15 mouse cellular contexts compared by ENCODE assay signal in genomic region chr11:60288980-60289379, GRCm38 (mm10).
DNase-seq lines count a peak whose midpoint lies in the region; ATAC-seq lines count a peak whose summit lies in the region.
"Had no signal": no experiment of that assay in that cellular context is flagged by ENCODE, and none has a peak within 500 bp of the region (broad histone marks: within the 10 kb centered on the region; RNA-seq: fewer than 3 reads in every experiment).

No protein-coding gene starts in this region.

- peak overlapping the region; percentile 79 for H3K27ac ChIP-seq in intestine, embryonic 14.5 days (ENCODE audit: low read depth)
- H3K27ac ChIP-seq in intestine, embryonic 15.5 days: no peak overlapping the region
- H3K27ac ChIP-seq in midbrain, embryonic 10.5 days (replicated peaks): peak overlapping the region; percentile 42
- H3K27ac ChIP-seq in midbrain, embryonic 14.5 days (replicated peaks; ENCODE audit: low read depth, low read length): no peak overlapping the region
- H3K27ac ChIP-seq in midbrain, embryonic 12.5 days (replicated peaks): peak overlapping the region; percentile 9; the same call in 1 of the 2 replicates
- peak overlapping the region; percentile 64 for H3K27ac ChIP-seq in stomach, embryonic 16.5 days (ENCODE audit: low read length)
- H3K27ac ChIP-seq: kidney, embryonic 15.5 days; liver, embryonic 13.5 days; neural tube, embryonic 12.5 days had no signal

- no peak overlapping the region for H3K9ac ChIP-seq in intestine, embryonic 14.5 days (ENCODE audit: low read length)
- no peak overlapping the region for H3K9ac ChIP-seq in intestine, embryonic 15.5 days
- no peak overlapping the region for H3K9ac ChIP-seq in midbrain, embryonic 14.5 days (replicated peaks; ENCODE audit: low read length)
- no peak overlapping the region for H3K9ac ChIP-seq in midbrain, embryonic 12.5 days (replicated peaks)
- H3K9ac ChIP-seq in stomach, embryonic 16.5 days (ENCODE audit: low read length): peak overlapping the region; percentile 43; the same call in 1 of the 2 replicates
- H3K9ac ChIP-seq: kidney, embryonic 15.5 days; liver, embryonic 13.5 days; neural tube, embryonic 12.5 days had no signal

- 32% methylated on average over 5 of the region's 5 CpGs for WGBS in intestine, embryonic 14.5 days
- 37% methylated on average over 5 of the region's 5 CpGs for WGBS in intestine, embryonic 15.5 days
- WGBS in midbrain, embryonic 10.5 days: 65% methylated on average over 5 of the region's 5 CpGs
- WGBS in midbrain, embryonic 14.5 days: 45% methylated on average over 5 of the region's 5 CpGs
- WGBS in midbrain, embryonic 12.5 days: 60% methylated on average over 5 of the region's 5 CpGs
- 27% methylated on average over 5 of the region's 5 CpGs for WGBS in stomach, embryonic 16.5 days

- ATAC-seq in intestine, embryonic 14.5 days (replicated peaks; ENCODE audit: low FRiP score, low TSS enrichment, low read depth): no peak
- no peak for ATAC-seq in intestine, embryonic 15.5 days
- ATAC-seq in midbrain, embryonic 14.5 days (ENCODE audit: low FRiP score, low TSS enrichment): no peak
- ATAC-seq in midbrain, embryonic 12.5 days (ENCODE audit: low FRiP score, low read depth): no peak
- no peak for ATAC-seq in stomach, embryonic 16.5 days (ENCODE audit: insufficient read depth, low FRiP score)
- ATAC-seq: CD4-positive, CD25-positive, alpha-beta regulatory T cell, adult 4 months had no signal

- no peak for DNase-seq in intestine, embryonic 14.5 days (ENCODE audit: low spot score)
- DNase-seq in midbrain, embryonic 10.5 days (ENCODE audit: low spot score): no peak
- no peak for DNase-seq in midbrain, embryonic 14.5 days
- DNase-seq in adrenal gland, adult (ENCODE audit: inconsistent age in 2 of 2, low spot score in 1 of 2): no peak
- DNase-seq: cerebellum, postnatal 25 days; gastrocnemius, postnatal 14 days; layer of hippocampus, adult 9-11 months; liver, embryonic 13.5 days had no signal

- no peaks in the 10 kb centered on the region for H3K36me3 ChIP-seq in intestine, embryonic 14.5 days (ENCODE audit: control insufficient read depth, insufficient read depth, low read length)
- no peaks in the 10 kb centered on the region for H3K36me3 ChIP-seq in intestine, embryonic 15.5 days
- H3K36me3 ChIP-seq in midbrain, embryonic 10.5 days: no peaks in the 10 kb centered on the region
- no peaks in the 10 kb centered on the region for H3K36me3 ChIP-seq in midbrain, embryonic 14.5 days (ENCODE audit: control insufficient read depth, insufficient read depth, low read length)
- H3K36me3 ChIP-seq in midbrain, embryonic 12.5 days: no peaks in the 10 kb centered on the region
- no peaks in the 10 kb centered on the region for H3K36me3 ChIP-seq in stomach, embryonic 16.5 days (ENCODE audit: control insufficient read depth, insufficient read depth, low read length)
- H3K36me3 ChIP-seq: kidney, embryonic 15.5 days; liver, embryonic 13.5 days; neural tube, embryonic 12.5 days had no signal

- H3K27me3 ChIP-seq in intestine, embryonic 14.5 days (replicated peaks; ENCODE audit: control insufficient read depth, insufficient read depth, low read length): no peaks in the 10 kb centered on the region
- no peaks in the 10 kb centered on the region for H3K27me3 ChIP-seq in intestine, embryonic 15.5 days (replicated peaks)
- H3K27me3 ChIP-seq in midbrain, embryonic 10.5 days (ENCODE audit: low read depth, poor library complexity, severe bottlenecking): no peaks in the 10 kb centered on the region
- no peaks in the 10 kb centered on the region for H3K27me3 ChIP-seq in midbrain, embryonic 14.5 days (ENCODE audit: control insufficient read depth, insufficient read depth, low read length)
- H3K27me3 ChIP-seq in midbrain, embryonic 12.5 days: no peaks in the 10 kb centered on the region
- H3K27me3 ChIP-seq in stomach, embryonic 16.5 days (ENCODE audit: control insufficient read depth, insufficient read depth, low read length): no peaks in the 10 kb centered on the region
- H3K27me3 ChIP-seq: kidney, embryonic 15.5 days; liver, embryonic 13.5 days; neural tube, embryonic 12.5 days had no signal

- peaks cover 35% of the 10 kb centered on the region for H3K4me1 ChIP-seq in intestine, embryonic 14.5 days (replicated peaks; ENCODE audit: control insufficient read depth, insufficient read depth, low read length)
- H3K4me1 ChIP-seq in intestine, embryonic 15.5 days (replicated peaks): peaks cover 32% of the 10 kb centered on the region
- peaks cover 57% of the 10 kb centered on the region for H3K4me1 ChIP-seq in midbrain, embryonic 10.5 days
- H3K4me1 ChIP-seq in midbrain, embryonic 14.5 days (ENCODE audit: control insufficient read depth, insufficient read depth, low read length): peaks cover 39% of the 10 kb centered on the region
- H3K4me1 ChIP-seq in midbrain, embryonic 12.5 days: peaks cover 36% of the 10 kb centered on the region
- H3K4me1 ChIP-seq in stomach, embryonic 16.5 days (ENCODE audit: control insufficient read depth, insufficient read depth, low read length): peaks cover 19% of the 10 kb centered on the region

- no peaks in the 10 kb centered on the region for H3K9me3 ChIP-seq in intestine, embryonic 14.5 days (ENCODE audit: control insufficient read depth, low read length)
- H3K9me3 ChIP-seq in intestine, embryonic 15.5 days: no peaks in the 10 kb centered on the region
- H3K9me3 ChIP-seq in midbrain, embryonic 10.5 days (replicated peaks): no peaks in the 10 kb centered on the region
- H3K9me3 ChIP-seq in midbrain, embryonic 14.5 days (ENCODE audit: control insufficient read depth, low read length): no peaks in the 10 kb centered on the region
- no peaks in the 10 kb centered on the region for H3K9me3 ChIP-seq in midbrain, embryonic 12.5 days
- H3K9me3 ChIP-seq in stomach, embryonic 16.5 days (replicated peaks; ENCODE audit: control insufficient read depth, low read length): no peaks in the 10 kb centered on the region
- H3K9me3 ChIP-seq: kidney, embryonic 15.5 days; liver, embryonic 13.5 days; neural tube, embryonic 12.5 days had no signal

- H3K4me3 ChIP-seq in intestine, embryonic 14.5 days (ENCODE audit: low read depth, low read length): no peak overlapping the region
- no peak overlapping the region for H3K4me3 ChIP-seq in intestine, embryonic 15.5 days (replicated peaks)
- H3K4me3 ChIP-seq in midbrain, embryonic 10.5 days: no peak overlapping the region
- H3K4me3 ChIP-seq in midbrain, embryonic 14.5 days (replicated peaks; ENCODE audit: low read depth, low read length): no peak overlapping the region
- no peak overlapping the region for H3K4me3 ChIP-seq in midbrain, embryonic 12.5 days
- no peak overlapping the region for H3K4me3 ChIP-seq in stomach, embryonic 16.5 days (replicated peaks; ENCODE audit: low read length)
- H3K4me3 ChIP-seq: kidney, embryonic 15.5 days; liver, embryonic 13.5 days; neural tube, embryonic 12.5 days had no signal

- no peak overlapping the region for H3K4me2 ChIP-seq in intestine, embryonic 14.5 days (ENCODE audit: low read length)
- H3K4me2 ChIP-seq in intestine, embryonic 15.5 days (replicated peaks): no peak overlapping the region
- no peak overlapping the region for H3K4me2 ChIP-seq in midbrain, embryonic 14.5 days (ENCODE audit: low read length)
- H3K4me2 ChIP-seq in midbrain, embryonic 12.5 days (replicated peaks): no peak overlapping the region
- H3K4me2 ChIP-seq in stomach, embryonic 16.5 days (ENCODE audit: low read depth, low read length): no peak overlapping the region
- H3K4me2 ChIP-seq: heart, embryonic 11.5 days; kidney, embryonic 15.5 days; liver, embryonic 13.5 days; neural tube, embryonic 12.5 days had no signal

Comparison
In these comparisons a context has a peak if more than half of its experiments do, and no peak if none do; other contexts are left out.
1. H3K27ac ChIP-seq: peak in intestine, embryonic 14.5 days (single experiment), midbrain, embryonic 10.5 days (single experiment), midbrain, embryonic 12.5 days (single experiment) and stomach, embryonic 16.5 days (single experiment); none in intestine, embryonic 15.5 days (single experiment) and midbrain, embryonic 14.5 days (single experiment).